Mouse (Mus musculus) cortical plate, adult 2 months (tissue): Measurements from ENCODE around the gene Amy1.

ENCODE experiments used
- CTCF ChIP-seq: fragments of 200-500 bp; IDR thresholded peaks from 2 replicates; pipeline ENCODE4 v1.5.1; 2011; ENCODE audit warnings: mild to moderate bottlenecking, control low read depth, low read length; ENCODE audit not compliant: insufficient read depth; ENCODE audit errors: extremely low read depth
- POLR2A ChIP-seq: fragments of 200-500 bp; IDR thresholded peaks from 2 replicates; pipeline ENCODE4 v1.6.1; 2011; ENCODE audit warnings: mild to moderate bottlenecking, low read length, control low read depth; ENCODE audit not compliant: insufficient read depth; ENCODE audit errors: extremely low read depth

GRCm38 (mm10) chr3:113574138-113574537 lies 32.4 kb downstream of the Amy1 start:
- TF ChIP-seq CTCF (no peak), POLR2A (no peak)
